Mouse (Mus musculus): Measurements from ENCODE around the gene 5730409E04Rik. TPM values are rescaled to one million over a fixed set of nuclear protein-coding genes. Genes with fewer than 3 reads are reported as not detected.

Gene 5730409E04Rik
- polyA plus RNA-seq, 1 experiment from 2014 or later, result 23.7 TPM

DNA sequence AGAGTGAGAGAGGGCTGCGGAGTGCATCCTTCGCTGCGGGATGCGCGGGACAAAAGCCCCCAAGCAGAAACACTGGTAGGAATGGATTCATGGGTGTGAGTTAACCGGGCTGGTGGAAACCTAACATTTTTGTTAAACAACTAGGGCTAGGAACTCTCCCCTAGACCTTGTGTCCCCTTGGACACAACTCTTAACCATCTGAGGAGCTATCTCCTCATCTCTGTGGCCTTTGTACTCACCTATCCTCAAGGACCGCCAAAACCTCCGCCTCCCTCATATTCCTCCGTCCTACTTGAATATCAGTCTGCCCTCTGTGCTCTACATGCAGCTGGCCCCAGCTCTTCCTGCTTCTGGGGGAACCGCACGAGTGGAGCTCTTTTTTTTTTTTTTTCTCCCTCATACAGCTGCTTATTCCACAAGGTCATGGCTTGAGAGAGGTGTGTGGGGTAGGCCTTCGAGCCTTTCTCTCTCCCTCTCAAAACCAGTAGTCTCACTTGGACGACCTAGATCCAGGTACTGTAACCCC is 10.8 kb downstream of the 5730409E04Rik start:
- peak overlapping the region; percentile 44 for H3K4me2 ChIP-seq (ENCODE audit: low read depth, low read length)
- peak overlapping the region; percentile 16; the same call in 1 of the 2 replicates for H3K4me3 ChIP-seq (ENCODE audit: low read depth, low read length)
- no peak overlapping the region for H3K27ac ChIP-seq (ENCODE audit: low read depth, low read length)
- no peaks in the 10 kb centered on the region for H3K27me3 ChIP-seq (ENCODE audit: control insufficient read depth, insufficient read depth, low read length)
- H3K36me3 ChIP-seq (ENCODE audit: control insufficient read depth, insufficient read depth, low read length), result no peaks in the 10 kb centered on the region
- H3K9ac ChIP-seq (replicated peaks; ENCODE audit: low read depth, low read length), result peak overlapping the region; percentile 46
- WGBS, result 24% methylated on average over 13 of the region's 13 CpGs
- ATAC-seq (ENCODE audit: low read depth), result no peak
- H3K9me3 ChIP-seq (ENCODE audit: control insufficient read depth, low read length), result no peaks in the 10 kb centered on the region
- peaks cover 6% of the 10 kb centered on the region for H3K4me1 ChIP-seq (ENCODE audit: control insufficient read depth, insufficient read depth, low read length)

GRCm38 (mm10) chr4:126627021-126627681 is 17.5 kb downstream of the 5730409E04Rik start:
- Histone ChIP-seq H3K27me3 (ENCODE audit: control insufficient read depth, insufficient read depth, low read length) (no peaks in the 10 kb centered on the region), H3K9ac (replicated peaks; ENCODE audit: low read depth, low read length) (no peak overlapping the region), H3K9me3 (ENCODE audit: control insufficient read depth, low read length) (no peaks in the 10 kb centered on the region), H3K27ac (ENCODE audit: low read depth, low read length) (no peak overlapping the region), H3K4me2 (ENCODE audit: low read depth, low read length) (peak overlapping the region; percentile 4; the same call in 1 of the 2 replicates), H3K36me3 (ENCODE audit: control insufficient read depth, insufficient read depth, low read length) (no peaks in the 10 kb centered on the region), H3K4me3 (ENCODE audit: low read depth, low read length) (no peak overlapping the region), H3K4me1 (ENCODE audit: control insufficient read depth, insufficient read depth, low read length) (peaks cover 7% of the 10 kb centered on the region; the same call in 1 of the 2 replicates)
- 4% methylated on average over 23 of the region's 23 CpGs for WGBS
- ATAC-seq (ENCODE audit: low read depth), result no peak

DNA sequence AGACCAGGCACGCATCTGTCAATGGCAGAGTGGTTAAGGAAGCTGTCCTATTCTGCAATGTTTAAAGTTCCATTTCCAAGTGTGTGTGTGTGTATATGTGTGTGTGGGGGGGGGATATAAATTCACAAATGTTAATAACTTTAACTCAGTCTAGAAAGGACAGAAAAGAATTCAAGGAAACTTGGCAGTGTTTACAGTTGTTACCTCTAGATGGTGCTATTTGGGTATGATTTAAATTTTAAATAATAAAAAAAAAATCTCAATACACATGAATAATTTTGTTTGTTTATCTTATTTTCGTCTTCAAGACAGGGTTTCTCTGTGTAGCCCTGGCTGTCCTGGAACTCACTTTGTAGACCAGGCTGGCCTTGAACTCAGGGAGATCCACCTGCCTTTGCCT is 22.3 kb downstream of the 5730409E04Rik start:
- Histone ChIP-seq H3K36me3 (ENCODE audit: control insufficient read depth, insufficient read depth, low read length) (no peaks in the 10 kb centered on the region), H3K4me2 (ENCODE audit: low read depth, low read length) (no peak overlapping the region), H3K27ac (ENCODE audit: low read depth, low read length) (no peak overlapping the region), H3K9ac (replicated peaks; ENCODE audit: low read depth, low read length) (no peak overlapping the region), H3K4me1 (ENCODE audit: control insufficient read depth, insufficient read depth, low read length) (peaks cover 14% of the 10 kb centered on the region), H3K27me3 (ENCODE audit: control insufficient read depth, insufficient read depth, low read length) (no peaks in the 10 kb centered on the region), H3K9me3 (ENCODE audit: control insufficient read depth, low read length) (no peaks in the 10 kb centered on the region), H3K4me3 (ENCODE audit: low read depth, low read length) (no peak overlapping the region)
- 58% methylated on average over 2 of the region's 2 CpGs for WGBS
- no peak for ATAC-seq (ENCODE audit: low read depth)

DNA sequence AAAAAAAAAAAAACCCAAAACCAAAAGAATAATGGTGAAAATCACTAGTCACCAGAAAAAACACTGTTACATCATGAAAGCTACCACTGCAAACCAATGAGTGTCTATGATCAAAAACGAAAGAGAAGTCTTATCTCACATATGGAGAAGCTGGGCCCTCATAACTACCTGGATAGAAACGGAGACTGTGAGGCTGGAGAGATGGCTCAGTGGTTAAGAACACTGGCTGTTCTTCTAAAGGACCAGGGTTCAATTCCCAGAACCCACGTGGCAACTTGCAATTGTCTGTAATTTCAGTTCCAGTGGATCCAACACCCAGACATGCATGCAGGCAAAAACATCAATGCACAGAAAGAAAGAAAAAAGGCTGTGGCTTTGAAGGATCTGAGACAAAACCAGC is 23.1 kb downstream of the 5730409E04Rik start:
- Histone ChIP-seq H3K9ac (replicated peaks; ENCODE audit: low read depth, low read length) (no peak overlapping the region), H3K36me3 (ENCODE audit: control insufficient read depth, insufficient read depth, low read length) (no peaks in the 10 kb centered on the region), H3K4me2 (ENCODE audit: low read depth, low read length) (no peak overlapping the region), H3K9me3 (ENCODE audit: control insufficient read depth, low read length) (no peaks in the 10 kb centered on the region), H3K27ac (ENCODE audit: low read depth, low read length) (no peak overlapping the region), H3K4me3 (ENCODE audit: low read depth, low read length) (no peak overlapping the region), H3K27me3 (ENCODE audit: control insufficient read depth, insufficient read depth, low read length) (no peaks in the 10 kb centered on the region), H3K4me1 (ENCODE audit: control insufficient read depth, insufficient read depth, low read length) (peaks cover 7% of the 10 kb centered on the region)
- 69% methylated on average over 3 of the region's 3 CpGs for WGBS
- ATAC-seq (ENCODE audit: low read depth), result no peak

DNA sequence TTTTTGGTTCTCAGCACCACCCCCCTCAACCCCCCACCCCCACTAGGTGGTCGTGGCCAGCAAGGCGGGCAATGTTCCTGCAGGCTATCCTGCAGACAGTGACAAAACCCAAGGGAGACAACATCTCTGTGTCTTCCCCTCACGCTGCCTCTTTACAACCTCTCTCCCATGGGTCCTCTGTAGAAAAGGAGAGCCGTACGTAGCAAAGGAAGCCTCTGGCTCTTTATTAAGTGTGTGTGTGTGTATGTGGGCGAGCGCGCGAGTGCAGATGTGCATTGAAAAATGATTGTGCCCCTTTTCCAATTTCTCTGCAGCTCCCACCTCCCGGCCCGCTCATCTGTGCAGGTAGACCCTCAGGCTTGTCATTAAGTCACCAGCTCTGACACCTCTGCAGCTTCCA is 26.7 kb downstream of the 5730409E04Rik start:
- Histone ChIP-seq H3K4me1 (ENCODE audit: control insufficient read depth, insufficient read depth, low read length) (peaks cover 7% of the 10 kb centered on the region), H3K4me2 (ENCODE audit: low read depth, low read length) (peak overlapping the region; percentile 35), H3K9ac (replicated peaks; ENCODE audit: low read depth, low read length) (peak overlapping the region; percentile 32; the same call in 1 of the 2 replicates), H3K36me3 (ENCODE audit: control insufficient read depth, insufficient read depth, low read length) (no peaks in the 10 kb centered on the region), H3K27ac (ENCODE audit: low read depth, low read length) (peak overlapping the region; percentile 52; the same call in 1 of the 2 replicates), H3K4me3 (ENCODE audit: low read depth, low read length) (no peak overlapping the region), H3K27me3 (ENCODE audit: control insufficient read depth, insufficient read depth, low read length) (no peaks in the 10 kb centered on the region), H3K9me3 (ENCODE audit: control insufficient read depth, low read length) (no peaks in the 10 kb centered on the region)
- ATAC-seq (ENCODE audit: low read depth), result no peak
- WGBS, result 26% methylated on average over 11 of the region's 11 CpGs

DNA sequence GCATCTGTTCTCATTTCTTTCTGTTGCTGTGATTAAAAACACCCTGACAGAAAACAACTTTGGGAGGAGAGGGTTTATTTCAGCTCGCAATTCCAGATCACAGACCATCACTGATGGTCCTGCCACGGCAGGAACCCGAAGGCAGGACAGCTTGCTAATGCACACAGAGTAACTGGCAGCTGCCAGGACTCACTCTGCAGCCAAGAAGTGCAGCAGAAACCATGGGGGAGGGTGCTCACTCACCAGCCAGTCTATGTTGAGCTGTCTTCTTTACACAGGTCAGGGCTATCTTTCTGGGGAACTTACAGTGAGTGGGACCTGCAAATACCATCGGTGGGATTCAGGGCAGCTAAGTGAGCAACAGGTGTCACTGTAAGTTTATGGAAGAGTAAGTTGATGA is 27.8 kb downstream of the 5730409E04Rik start:
- Histone ChIP-seq H3K4me1 (ENCODE audit: control insufficient read depth, insufficient read depth, low read length) (peaks cover 7% of the 10 kb centered on the region), H3K36me3 (ENCODE audit: control insufficient read depth, insufficient read depth, low read length) (no peaks in the 10 kb centered on the region), H3K9ac (replicated peaks; ENCODE audit: low read depth, low read length) (no peak overlapping the region), H3K4me3 (ENCODE audit: low read depth, low read length) (no peak overlapping the region), H3K27ac (ENCODE audit: low read depth, low read length) (no peak overlapping the region), H3K9me3 (ENCODE audit: control insufficient read depth, low read length) (no peaks in the 10 kb centered on the region), H3K4me2 (ENCODE audit: low read depth, low read length) (no peak overlapping the region), H3K27me3 (ENCODE audit: control insufficient read depth, insufficient read depth, low read length) (no peaks in the 10 kb centered on the region)
- ATAC-seq (ENCODE audit: low read depth), result no peak
- WGBS, result 77% methylated on average over 4 of the region's 4 CpGs

- no peak for ATAC-seq (ENCODE audit: low read depth)
- peaks cover 7% of the 10 kb centered on the region for H3K4me1 ChIP-seq (ENCODE audit: control insufficient read depth, insufficient read depth, low read length)
- H3K9ac ChIP-seq (replicated peaks; ENCODE audit: low read depth, low read length), result no peak overlapping the region
- H3K36me3 ChIP-seq (ENCODE audit: control insufficient read depth, insufficient read depth, low read length), result no peaks in the 10 kb centered on the region
- WGBS, result 50% methylated on average over 7 of the region's 7 CpGs
- H3K4me3 ChIP-seq (ENCODE audit: low read depth, low read length), result no peak overlapping the region
- no peak overlapping the region for H3K4me2 ChIP-seq (ENCODE audit: low read depth, low read length)
- no peak overlapping the region for H3K27ac ChIP-seq (ENCODE audit: low read depth, low read length)
- H3K27me3 ChIP-seq (ENCODE audit: control insufficient read depth, insufficient read depth, low read length), result no peaks in the 10 kb centered on the region
- H3K9me3 ChIP-seq (ENCODE audit: control insufficient read depth, low read length), result no peaks in the 10 kb centered on the region
These were observed 29.7 kb downstream of the 5730409E04Rik start for GRCm38 (mm10) chr4:126639339-126639738.

GRCm38 (mm10) chr4:126641901-126642300 is 32.3 kb downstream of the 5730409E04Rik start:
- Histone ChIP-seq H3K4me1 (ENCODE audit: control insufficient read depth, insufficient read depth, low read length) (no peaks in the 10 kb centered on the region), H3K4me2 (ENCODE audit: low read depth, low read length) (no peak overlapping the region), H3K9ac (replicated peaks; ENCODE audit: low read depth, low read length) (no peak overlapping the region), H3K4me3 (ENCODE audit: low read depth, low read length) (no peak overlapping the region), H3K36me3 (ENCODE audit: control insufficient read depth, insufficient read depth, low read length) (no peaks in the 10 kb centered on the region), H3K27me3 (ENCODE audit: control insufficient read depth, insufficient read depth, low read length) (no peaks in the 10 kb centered on the region), H3K9me3 (ENCODE audit: control insufficient read depth, low read length) (no peaks in the 10 kb centered on the region), H3K27ac (ENCODE audit: low read depth, low read length) (no peak overlapping the region)
- ATAC-seq (ENCODE audit: low read depth), result no peak
- WGBS, result 31% methylated on average over 9 of the region's 9 CpGs

DNA sequence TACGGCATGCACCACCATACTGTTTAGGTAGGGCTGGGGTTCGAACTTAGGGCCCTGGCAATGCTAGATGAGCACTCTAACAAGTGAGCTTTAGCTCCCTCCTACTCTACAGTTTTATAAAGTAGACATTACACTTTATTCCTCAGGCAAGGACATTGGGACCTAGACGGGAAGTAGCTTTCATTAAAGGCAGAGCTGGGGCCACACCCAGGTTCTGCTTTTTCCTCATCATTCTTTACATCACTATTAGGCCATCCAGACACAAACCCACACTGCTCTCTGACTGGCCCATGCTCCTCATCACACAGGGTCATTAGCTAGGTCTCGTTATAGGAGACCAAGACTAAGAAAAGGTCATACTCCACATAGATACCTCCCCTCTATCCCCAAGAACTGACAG is 34.2 kb downstream of the 5730409E04Rik start:
- Histone ChIP-seq H3K4me2 (ENCODE audit: low read depth, low read length) (no peak overlapping the region), H3K4me1 (ENCODE audit: control insufficient read depth, insufficient read depth, low read length) (peaks cover 7% of the 10 kb centered on the region; the same call in 1 of the 2 replicates), H3K9ac (replicated peaks; ENCODE audit: low read depth, low read length) (no peak overlapping the region), H3K9me3 (ENCODE audit: control insufficient read depth, low read length) (no peaks in the 10 kb centered on the region), H3K27ac (ENCODE audit: low read depth, low read length) (no peak overlapping the region), H3K36me3 (ENCODE audit: control insufficient read depth, insufficient read depth, low read length) (no peaks in the 10 kb centered on the region), H3K27me3 (ENCODE audit: control insufficient read depth, insufficient read depth, low read length) (no peaks in the 10 kb centered on the region), H3K4me3 (ENCODE audit: low read depth, low read length) (no peak overlapping the region)
- no peak for ATAC-seq (ENCODE audit: low read depth)
- 74% methylated on average over 4 of the region's 4 CpGs for WGBS
